Mouse (Mus musculus): ENCODE measurements around the gene Tmem145. TPM values are rescaled to one million over a fixed set of nuclear protein-coding genes. Genes with fewer than 3 reads are reported as not detected.
A peak's percentile ranks its signal among the peaks of the same experiment; 100 is the strongest.

The Tmem145 gene
- total RNA-seq, 2 experiments from 2014 or later, result not detected

DNA sequence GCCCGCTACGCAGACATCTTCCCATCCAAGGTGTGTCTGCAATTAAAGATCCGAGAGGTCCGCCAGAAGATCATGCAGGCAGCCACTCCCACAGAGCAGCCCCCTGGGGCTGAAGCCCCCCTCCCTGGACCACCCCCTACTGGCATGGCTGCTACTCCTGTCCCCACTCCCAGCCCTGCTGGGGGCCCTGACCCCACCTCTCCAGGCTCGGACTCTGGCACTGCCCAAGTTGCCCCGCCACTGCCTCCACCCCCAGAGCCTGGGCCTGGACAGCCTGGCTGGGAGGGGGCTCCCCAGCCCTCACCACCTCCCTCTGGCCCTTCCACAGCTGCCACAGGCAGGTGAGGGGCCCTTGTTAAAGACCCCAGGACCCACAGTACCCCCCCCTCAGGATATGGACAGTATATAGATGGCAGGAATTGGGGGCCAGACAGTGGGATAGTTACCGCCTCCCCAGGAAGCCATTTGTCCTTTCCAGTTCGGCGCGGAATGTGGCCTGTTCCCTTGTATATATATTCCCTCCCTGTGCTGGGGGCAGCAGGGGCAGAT is 12.6 kb upstream of the Tmem145 start:
- no peak for DNase-seq

DNA sequence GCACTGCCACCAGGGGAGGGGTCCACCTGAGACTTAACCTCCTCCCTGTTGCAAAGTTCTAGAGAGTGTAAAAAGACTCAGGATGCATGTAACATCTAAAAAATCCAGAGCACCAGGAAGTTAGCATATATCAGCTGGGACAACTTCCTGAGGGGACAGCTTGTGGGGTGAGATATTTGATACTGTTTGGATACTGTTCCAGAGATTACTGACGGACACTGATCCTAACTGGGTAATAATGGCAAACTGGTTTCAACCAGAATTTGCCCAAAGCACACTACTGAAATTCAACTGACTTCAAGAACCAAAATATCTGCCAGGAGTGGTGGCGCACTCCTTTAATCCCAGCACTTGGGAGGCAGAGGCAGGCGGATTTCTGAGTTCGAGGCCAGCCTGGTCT is 11.4 kb upstream of the Tmem145 start:
- no peak for DNase-seq

DNA sequence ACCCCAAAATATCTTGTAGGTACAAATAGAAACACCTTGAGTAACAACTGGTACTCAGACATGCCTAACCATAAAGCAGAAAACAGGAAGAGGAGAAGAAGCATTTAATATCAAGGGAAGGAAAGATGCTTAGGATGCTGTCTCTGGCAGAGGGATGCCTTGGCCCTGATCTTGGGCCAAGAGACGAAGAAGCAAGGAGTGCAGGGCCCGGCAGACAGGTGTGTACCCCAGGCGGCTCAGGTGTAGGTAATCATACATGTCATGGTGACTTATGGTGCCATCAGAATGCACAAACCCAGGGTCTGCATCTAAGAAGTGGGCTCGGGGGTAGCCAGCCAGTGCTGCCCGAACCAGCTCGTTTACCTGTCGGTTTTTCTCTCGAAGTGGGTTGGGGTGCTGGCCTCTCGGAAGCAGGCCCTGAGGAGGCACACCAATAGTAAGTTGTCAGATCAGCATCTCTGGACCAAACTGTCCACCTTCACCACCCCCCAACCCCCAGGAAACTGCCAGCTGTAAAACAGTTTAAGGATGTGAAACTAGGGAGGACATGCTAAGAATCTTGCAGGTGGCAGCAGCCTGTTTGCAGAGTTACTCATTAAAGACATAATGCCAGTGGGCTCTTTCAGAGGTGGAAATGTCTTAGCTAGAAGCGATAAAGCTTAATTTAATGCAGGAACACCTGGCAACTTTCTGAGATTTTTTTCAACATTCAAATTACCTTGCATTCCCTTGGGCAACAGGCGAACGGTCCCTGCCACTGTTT is 10.8 kb upstream of the Tmem145 start:
- DNase-seq, result no peak

DNA sequence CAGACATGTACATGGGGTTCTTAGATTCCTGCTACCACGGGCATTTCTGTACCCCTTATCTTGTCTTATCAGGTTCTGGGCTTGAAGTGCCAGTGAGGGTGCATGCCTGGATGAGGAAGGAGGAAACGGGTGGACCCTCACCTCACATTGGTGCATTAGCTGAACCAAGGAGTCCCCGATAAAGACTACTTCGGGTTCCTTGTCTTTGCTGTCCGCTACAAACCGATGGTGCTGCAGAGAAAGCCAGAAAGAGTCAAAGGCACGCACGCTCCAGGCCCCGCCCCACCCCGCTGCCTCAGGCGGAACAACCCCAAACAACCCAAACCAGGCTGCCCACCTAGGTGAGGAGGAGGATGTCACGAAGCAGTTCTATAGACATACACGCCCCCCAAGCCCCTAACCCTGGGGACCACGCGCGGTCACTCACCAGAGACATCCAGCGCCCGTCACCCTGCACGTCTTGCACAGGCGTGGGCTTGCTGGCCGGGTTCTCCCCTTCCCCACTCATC is 8.9 kb upstream of the Tmem145 start:
- DNase-seq, result no peak

DNA sequence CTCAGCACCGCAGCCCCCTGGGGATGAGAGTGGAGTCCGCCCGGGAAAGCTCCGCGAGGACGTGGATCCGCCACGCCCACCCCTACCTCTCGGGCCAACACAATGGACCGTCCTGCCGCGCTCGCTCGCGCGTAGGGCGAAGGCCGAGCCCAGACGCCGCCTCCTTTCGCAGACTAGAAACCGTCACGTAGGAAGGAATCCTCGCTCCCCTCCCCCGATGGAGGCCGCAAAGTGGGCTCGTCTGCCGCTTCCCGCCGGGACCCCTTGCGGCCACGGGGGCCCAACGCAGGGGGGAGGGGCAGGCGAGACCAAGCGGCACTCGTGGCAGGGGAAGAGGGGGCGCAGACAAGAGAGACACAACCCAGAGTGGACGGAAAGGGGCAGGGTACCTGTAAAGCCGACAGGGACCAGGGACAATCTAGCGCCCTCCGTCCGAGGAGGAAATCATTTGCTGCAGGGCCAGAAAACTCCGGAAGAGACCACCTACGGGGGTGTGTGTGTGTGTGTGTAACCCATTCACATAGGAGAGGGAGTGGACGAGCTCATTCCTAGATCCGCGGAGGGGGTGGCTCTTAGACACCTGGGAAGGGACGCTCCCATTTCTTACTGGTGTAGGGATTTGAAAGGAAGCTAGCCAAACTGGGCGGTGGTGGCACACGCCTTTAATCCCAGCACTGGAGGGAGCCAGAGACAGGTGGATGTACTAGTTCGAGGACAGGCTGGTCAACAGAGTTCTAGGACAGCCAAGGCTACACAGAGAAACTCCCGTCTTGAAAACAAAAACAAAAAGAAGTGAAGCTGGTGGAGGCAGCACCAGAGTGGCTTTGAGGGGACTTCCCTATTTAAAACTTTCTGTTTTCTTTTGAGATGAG is 8.2 kb upstream of the Tmem145 start, which contains the start of gene Pafah1b3:
Pafah1b3 (minus strand) TSS at position 533 of the 872 bp plus-strand sequence.
- peak; percentile 56 for DNase-seq

DNA sequence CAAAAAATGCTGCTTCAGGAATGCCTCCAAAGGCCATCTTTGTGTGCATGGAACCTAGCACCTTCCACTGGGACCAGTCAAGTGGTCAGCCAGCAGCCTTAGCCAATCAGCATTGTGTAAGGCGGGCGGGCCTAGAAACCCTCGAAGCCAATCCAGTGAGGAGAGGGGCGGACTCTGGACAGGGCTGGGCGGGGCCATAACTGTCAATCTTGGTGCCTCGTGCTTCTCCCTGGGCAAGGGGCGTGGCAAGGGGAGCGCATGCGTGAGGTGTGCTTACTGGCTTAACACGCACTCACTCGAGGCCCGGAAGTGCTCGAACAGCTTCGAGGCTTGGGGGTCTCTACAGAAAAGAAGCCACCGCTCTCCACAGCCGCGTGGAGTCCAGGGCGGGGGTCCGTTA is 4.8 kb upstream of the Tmem145 start, which contains the start of gene Prr19:
Prr19 (plus strand) TSS at position 349 of the 400 bp plus-strand sequence.
- DNase-seq, result no peak

DNA sequence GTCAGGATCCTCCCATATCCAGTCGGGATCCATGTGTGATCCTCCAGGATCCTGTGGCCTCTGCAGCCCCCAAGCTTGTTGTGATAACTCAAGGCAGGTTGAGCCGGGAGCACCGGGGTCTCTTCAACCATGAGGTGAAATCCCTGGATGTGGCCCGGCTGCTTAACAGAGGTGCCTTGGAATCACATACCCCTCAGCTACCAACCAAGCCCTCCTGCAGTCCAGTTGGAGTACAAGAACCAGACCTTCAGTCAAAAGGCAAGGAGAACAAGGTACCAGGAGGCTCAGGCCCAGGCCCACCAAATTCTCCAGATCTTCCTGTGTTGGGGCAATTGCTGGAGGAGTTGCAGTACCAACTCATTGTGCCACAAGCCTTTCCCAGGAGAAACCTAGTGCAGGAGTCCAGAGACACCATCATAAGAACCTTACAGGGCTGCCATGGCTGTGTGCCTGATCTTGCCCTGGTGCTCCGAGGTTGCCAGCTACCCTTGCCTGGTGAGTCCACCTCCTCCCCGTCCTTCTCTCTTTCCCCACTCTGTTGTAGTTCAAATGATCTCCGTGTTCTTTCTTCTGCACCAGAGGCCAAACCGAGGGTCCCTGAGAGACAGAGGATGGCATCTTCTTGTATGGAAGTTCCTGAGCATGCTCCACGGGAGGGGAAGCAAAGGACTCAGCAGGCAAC is 2.8 kb upstream of the Tmem145 start:
- no peak for DNase-seq

DNA sequence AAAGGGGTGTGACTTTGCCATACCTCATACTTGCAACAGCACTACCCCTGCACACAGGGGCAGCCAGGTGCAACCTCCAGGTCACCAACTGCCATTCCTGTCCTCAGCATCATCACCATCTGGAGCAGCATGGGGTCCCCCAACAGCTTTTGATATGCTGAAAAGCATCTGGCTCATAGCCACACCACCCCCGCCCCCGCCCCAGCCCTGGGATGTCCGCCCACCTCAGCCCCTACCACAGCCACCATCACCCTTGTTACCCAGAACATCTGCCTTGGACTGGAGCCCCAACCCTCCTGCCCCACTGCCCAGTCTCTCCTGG is 2.3 kb upstream of the Tmem145 start:
- DNase-seq, result no peak

DNA sequence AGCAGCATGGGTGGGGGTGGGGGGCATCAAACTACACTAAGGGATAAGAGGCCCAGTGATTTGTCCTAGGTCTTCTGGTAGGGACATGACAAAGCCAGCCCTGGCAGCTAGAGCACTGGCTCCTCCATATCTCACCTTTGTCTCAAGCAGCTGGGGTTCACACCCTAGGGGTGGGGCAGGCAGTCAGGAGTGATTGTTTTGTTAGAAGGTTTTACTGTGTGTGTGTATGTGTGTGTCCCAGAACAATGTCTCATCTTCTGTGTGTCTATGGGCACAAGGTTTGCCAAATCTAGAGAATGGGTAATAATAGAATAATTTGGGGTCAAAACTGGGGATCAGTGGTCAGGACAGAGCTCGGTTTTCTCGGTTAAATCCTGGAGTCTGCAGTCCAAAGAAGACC is 425 bp upstream of the Tmem145 start:
- no peak for DNase-seq

DNA sequence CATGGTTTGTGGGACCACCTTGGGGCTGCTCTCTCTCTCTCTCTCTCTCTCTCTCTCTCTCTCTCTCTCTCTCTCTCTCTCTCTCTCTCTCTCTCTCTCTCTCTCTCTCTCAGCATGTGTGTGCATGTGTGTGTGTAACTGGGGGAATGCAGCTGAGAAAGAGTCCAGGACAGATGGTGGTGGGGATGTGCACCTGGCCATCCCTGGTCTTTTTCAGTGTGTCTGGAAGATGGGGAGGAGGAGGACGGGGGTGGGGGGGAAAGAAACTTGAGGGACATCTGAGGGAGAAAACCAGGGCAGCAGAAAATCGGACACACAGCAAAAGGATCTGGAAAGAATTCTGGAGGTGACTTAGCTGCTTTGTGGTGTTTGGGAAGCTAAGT is 699 bp downstream of the Tmem145 start:
- DNase-seq, result no peak

DNA sequence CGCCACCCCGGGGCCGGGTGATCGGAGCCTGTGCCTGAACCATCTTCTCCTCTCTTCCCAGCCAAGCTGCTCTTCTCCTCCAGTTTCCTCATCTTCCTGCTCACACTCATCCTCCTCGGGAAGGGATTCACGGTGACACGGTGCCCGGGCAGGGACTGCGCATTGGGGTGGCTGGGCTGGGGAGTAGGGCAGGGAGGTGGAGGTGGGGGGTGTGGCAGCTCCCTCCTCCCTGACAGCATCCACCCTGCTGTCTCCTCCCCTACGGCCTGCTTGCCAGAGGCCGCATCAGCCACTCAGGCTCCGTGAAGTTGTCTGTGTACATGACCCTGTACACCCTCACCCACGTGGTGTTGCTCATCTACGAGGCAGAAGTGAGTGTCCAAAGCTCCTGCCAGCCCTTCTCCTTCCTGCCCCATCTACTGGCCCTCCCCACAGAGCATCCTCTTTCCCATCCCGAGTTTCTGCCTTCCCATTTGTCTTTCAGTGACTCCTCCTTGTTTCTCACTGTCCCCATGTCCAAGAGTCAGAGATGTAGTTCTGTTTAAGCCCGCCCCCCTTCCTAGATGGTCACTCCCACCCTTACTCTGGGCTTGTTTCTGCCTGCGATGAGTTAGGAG is 2.9 kb downstream of the Tmem145 start:
- no peak for DNase-seq

DNA sequence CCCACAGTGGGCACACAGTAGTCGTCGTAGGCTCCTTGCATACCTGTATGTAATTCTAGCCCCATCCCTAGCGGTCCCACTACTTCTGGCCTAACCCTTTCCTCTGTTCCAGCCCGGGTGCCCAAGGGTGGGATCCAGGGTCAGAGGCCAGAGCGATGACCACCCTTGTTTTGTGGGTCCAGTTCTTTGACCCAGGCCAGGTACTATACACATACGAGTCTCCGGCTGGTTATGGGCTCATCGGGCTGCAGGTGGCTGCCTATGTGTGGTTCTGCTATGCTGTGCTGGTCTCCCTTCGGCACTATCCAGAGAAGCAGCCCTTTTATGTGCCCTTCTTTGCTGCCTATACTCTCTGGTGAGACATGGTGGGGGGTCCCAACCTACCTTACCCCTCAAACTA is 3.5 kb downstream of the Tmem145 start:
- no peak for DNase-seq

DNA sequence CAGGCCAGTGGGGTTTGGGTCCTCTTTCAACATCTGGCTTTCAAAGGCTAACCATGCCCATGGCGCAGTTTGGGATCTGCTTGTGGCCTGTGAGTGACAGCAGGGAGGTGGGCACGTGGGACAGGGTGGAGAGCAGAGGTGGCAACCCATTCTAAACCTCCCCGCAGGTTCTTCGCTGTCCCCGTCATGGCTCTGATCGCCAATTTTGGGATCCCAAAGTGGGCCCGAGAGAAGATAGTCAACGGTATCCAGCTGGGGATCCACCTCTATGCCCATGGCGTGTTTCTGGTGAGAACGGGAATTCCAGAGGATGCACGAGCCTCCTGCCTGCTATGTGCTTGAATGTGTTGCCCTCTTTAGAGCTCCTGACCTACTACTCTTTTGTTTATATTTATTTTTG is 5.3 kb downstream of the Tmem145 start:
- no peak for DNase-seq

DNA sequence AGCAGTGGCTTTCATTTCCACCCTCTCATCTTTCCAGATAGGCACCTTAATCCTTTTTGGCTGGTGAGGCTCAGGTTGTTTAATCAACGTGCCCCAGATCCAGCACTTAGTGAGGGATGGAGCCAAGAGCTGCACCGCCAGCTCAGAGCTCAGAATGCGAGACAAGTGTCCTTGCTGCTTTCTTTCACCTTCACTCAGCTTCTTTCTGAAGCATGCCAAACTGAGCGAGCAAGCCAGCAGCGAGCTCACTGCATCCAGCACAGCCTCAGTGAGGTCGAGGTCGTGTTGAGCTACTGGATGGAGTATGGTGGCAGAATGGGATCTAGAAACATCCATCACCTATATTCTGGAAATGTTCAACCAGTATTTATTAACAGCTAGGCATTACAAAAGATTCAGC is 7.4 kb downstream of the Tmem145 start:
- DNase-seq, result no peak

DNA sequence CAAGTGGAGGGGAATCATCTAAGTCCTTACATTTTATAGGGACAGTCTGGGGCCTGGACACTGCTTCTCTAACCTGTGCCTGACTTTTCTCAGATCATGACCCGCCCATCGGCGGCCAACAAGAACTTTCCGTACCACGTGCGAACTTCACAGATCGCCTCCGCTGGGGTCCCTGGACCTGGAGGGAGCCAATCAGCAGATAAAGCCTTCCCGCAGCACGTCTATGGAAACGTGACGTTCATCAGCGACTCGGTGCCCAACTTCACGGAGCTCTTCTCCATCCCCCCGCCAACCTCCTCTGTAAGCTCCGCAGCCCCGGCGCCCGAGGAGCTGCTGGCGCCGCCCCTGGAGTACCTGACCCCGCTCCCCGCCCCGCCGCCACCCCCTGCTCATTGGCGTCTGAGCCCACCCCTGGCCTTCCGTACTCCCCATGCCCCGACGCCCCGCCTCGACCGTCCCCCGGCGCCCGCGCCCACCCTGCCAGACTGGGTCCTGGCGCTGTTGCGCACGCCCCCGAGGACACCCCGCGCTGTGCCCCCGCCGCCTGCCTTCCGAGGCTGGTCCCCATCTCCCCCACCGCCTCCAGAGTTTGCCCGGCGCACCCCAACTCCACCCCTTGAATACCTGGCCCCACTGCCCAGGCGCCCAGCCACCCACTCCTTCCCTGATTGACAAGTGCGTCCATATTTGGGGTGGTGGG is 8.8 kb downstream of the Tmem145 start:
- no peak for DNase-seq

DNA sequence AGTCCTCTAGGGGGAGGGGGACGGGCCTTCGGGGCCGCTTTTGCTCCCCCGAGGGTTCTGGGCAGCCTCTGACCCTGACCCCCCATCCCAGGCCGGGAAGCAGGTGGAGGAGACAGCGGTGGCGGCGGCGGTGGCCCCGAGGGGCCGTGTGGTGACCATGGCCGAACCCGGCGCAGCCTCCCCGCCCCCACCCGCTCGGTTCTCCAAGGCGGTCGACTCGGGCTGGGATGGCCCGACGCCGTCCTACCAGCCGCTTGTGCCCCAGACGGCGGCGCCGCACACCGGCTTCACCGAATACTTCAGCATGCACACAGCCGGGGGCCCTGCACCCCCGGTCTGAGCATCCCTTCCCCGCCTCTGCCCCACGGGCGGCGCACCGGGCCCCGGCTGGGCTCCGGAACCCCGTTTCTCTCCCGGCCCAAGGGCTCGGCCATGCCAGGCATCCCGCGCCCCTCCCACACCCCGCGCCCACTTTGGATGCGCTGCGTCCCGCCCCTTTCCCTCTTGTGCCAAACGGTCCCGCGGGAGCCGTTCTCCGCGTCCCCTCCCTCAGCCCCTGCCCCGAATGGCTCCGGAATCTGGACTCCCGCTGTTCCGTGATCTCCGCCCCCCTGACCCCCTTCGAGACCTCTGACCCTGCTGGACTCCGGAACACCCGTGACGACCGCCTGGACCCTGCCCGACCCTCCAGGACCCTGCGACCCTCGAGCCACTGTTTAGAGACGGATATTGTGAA is 9.6 kb downstream of the Tmem145 start:
- peak; percentile 21 for DNase-seq

DNA sequence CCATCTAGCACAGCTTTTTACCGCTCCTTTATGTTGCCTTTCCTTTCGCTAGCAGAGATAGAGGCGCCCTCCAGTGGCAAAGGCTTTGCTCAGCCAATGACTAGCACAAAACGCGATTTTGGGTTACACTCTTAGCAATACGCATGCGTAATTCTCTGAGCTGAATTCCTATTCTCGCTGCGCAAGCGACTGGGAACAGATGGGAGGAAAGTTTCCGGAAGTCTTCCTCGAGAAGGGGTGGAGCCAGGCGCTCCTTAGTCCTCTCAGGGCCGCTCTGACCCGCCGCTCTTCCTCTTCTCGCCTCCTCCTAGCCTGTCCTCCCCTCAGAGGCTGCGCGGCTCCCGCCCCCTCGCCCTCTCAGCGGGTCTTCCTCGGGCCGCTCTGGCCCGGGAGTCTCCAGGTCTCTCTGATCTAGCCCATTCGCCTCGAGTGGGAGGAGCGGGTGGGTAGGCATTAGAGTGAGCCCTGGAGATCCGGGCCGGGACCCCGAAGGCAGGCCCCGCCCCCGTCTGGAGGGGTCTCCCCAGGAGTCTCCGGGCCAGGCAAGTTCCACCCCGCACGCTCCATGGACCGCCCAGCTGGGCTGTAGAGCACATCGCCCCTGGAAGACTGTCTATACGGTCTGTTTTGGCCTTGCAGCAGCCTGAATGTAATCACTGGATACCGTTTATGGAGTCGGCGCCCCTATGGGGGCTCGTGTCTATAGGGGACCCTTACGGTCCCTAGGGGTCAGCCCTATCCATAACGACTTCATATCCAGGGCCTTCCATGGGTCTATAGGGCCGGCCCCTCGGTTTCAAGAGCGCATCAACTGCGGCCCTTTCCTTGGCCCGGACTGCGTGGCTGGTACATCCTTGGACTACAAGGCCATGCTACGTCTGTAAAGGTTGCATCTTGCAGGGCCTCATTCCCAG is 10.9 kb downstream of the Tmem145 start, which contains the start of gene Megf8:
Megf8 (plus strand) TSS at position 633 of the 914 bp plus-strand sequence.
- peak; percentile 94 for DNase-seq

DNA sequence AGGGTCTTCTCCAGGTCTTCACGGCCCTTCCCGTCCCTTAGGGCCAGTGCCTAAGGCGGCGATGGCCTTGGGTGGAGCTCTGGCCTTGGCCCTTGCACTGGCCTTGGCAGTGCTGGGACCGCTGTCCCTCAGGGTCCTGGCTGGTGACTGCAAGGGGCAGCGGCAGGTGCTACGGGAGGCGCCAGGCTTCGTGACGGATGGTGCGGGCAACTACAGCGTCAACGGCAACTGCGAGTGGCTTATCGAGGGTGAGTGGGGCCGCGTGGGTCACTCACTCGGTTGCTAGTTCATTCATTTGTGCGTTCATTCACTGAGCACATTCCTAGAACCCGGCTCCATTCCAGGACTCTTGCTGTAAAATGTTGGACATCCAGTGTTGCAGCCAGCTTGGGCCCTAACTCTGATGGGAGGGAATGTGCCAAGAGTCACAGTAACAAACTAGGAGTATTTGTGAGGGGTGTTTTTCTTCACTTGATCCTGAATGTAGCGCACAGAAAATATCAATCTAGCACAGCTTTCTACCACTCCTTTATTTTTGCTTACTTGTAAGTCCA is 11.6 kb downstream of the Tmem145 start:
- no peak for DNase-seq

DNA sequence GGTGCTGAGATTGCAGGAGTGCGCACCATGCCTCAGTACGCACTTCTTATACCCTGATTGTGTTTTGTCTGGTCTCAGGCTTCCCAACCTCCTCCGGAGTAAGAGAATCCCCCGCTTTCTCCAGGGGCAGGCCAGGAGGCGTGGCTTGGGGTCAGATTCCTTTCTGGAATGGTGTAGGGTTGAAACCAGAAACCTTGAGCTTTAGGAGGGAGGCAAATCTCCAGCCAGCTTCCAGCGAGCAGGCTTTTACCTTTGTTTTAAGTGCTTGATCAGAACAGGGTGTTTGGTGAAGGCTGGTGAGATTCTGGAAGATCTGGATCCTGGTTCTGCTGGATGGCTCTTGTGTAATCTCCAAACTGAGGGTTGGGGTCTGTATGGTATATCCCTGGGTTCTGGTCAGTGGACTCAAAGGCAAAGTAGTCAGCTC is 16.2 kb downstream of the Tmem145 start:
- DNase-seq, result peak; percentile 28
